18 mouse cellular contexts compared by ENCODE assay signal in the genomic region with DNA sequence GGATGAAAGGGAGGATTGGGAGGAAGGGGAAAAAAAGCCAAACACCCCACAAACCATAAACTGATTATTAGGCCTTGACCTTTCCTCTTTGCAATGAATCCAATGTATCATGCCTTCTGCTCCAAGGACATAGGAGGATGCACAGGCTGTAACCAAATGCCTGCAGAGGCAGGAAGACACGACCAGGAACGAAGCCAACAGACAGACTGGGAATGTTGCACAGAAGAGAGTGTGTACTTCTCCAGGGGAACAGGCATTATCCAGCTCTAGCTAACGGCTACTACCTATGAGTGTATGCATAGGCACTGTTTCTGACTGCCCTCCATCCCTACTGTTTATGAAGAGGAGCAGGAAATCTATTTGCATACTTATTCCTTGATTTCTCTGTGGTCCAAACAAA. TPM values are rescaled to one million over a fixed set of nuclear protein-coding genes. Genes with fewer than 3 reads are reported as not detected.
DNase-seq lines count a peak whose midpoint lies in the region.
"Had no signal": no experiment of that assay in that cellular context is flagged by ENCODE, and none has a peak within 500 bp of the region (broad histone marks: within the 10 kb centered on the region; RNA-seq: fewer than 3 reads in every experiment).

No protein-coding gene starts in this region.

- peak; percentile 43 to 45 for DNase-seq in cerebellum, adult 18-20 months
- no peak for DNase-seq in cerebellum, postnatal 4 days (ENCODE audit: low spot score in 2 of 2)
- DNase-seq in layer of hippocampus, adult 9-11 months, result peak; percentile 52
- no peak for DNase-seq in layer of hippocampus, postnatal 36 days
- peak; percentile 20 to 69 for DNase-seq in adrenal gland, postnatal 36 days
- DNase-seq in telencephalon, adult 2 months (ENCODE audit: low read depth, low spot score), result peak; percentile 45
- no peak for DNase-seq in layer of hippocampus, postnatal 25 days (ENCODE audit: extremely low spot score in 1 of 2, low spot score in 1 of 2)
- DNase-seq: B cell, adult 2 months; forebrain, postnatal 0 days; gastrocnemius, adult 2 months; kidney, adult 8-10 months; kidney, postnatal 25 days; thymus, adult 18-20 months; thymus, postnatal 4 days had no signal

RNA-seq across cellular contexts. Expression of a gene that starts 9.7 kb away (rescaled TPM):
- 100 to 1,000 TPM; 243 to 266 TPM for total RNA-seq in layer of hippocampus, postnatal 36 days (2021)
- total RNA-seq in adrenal gland, postnatal 36 days (2021), result 10 to 100 TPM in 1 of 2 experiments, 1 to 10 TPM in 1; 2.6 to 21.3 TPM
- total RNA-seq in layer of hippocampus, postnatal 25 days (2021), result 100 to 1,000 TPM; 283 to 337 TPM
- total RNA-seq: granulocyte monocyte progenitor cell, adult 5-6 weeks; monocyte, adult 5-6 weeks had no signal

RNA-seq across cellular contexts. Expression of a gene that starts 11.6 kb away (rescaled TPM):
- not detected for total RNA-seq in layer of hippocampus, postnatal 36 days (2021)
- not detected for total RNA-seq in adrenal gland, postnatal 36 days (2021)
- under 1 TPM in 1 of 2 experiments, not detected in 1; 0.14 TPM for total RNA-seq in layer of hippocampus, postnatal 25 days (2021)
- total RNA-seq: gastrocnemius, adult 2 months; granulocyte monocyte progenitor cell, adult 5-6 weeks; heart, postnatal 25 days; layer of hippocampus, postnatal 14 days; monocyte, adult 5-6 weeks had no signal

RNA-seq across cellular contexts. Expression of a gene that starts 18.5 kb away (rescaled TPM):
- total RNA-seq in layer of hippocampus, postnatal 36 days (2021), result under 1 TPM; 0.30 to 0.45 TPM
- total RNA-seq in adrenal gland, postnatal 36 days (2021), result under 1 TPM; 0.16 to 0.63 TPM
- total RNA-seq in layer of hippocampus, postnatal 25 days (2021), result under 1 TPM; 0.49 to 0.52 TPM
- total RNA-seq: forebrain, postnatal 0 days; granulocyte monocyte progenitor cell, adult 5-6 weeks; monocyte, adult 5-6 weeks had no signal

RNA-seq across cellular contexts. Expression of a gene that starts 47.1 kb away (rescaled TPM):
- total RNA-seq in layer of hippocampus, postnatal 36 days (2021), result not detected
- not detected for total RNA-seq in adrenal gland, postnatal 36 days (2021)
- under 1 TPM in 1 of 2 experiments, not detected in 1; 0.45 TPM for total RNA-seq in layer of hippocampus, postnatal 25 days (2021)
- total RNA-seq: forebrain, postnatal 0 days; granulocyte monocyte progenitor cell, adult 5-6 weeks; monocyte, adult 5-6 weeks had no signal

Comparison
In these comparisons a context has a peak if more than half of its experiments do, and no peak if none do; other contexts are left out.
1. DNase-seq: peak in cerebellum, adult 18-20 months (2 of 2), layer of hippocampus, adult 9-11 months (single experiment), adrenal gland, postnatal 36 days (2 of 2) and telencephalon, adult 2 months (single experiment); none in cerebellum, postnatal 4 days (0 of 2), layer of hippocampus, postnatal 36 days (0 of 2) and layer of hippocampus, postnatal 25 days (0 of 2).
2. RNA of a gene that starts 9.7 kb away (total RNA-seq): 283 to 337 TPM in layer of hippocampus, postnatal 25 days and 243 to 266 TPM in layer of hippocampus, postnatal 36 days; 2.6 to 21.3 TPM in adrenal gland, postnatal 36 days; every median in the first group is over 10 times any median in the second.